Mouse (Mus musculus) hindbrain, embryonic 13.5 days (tissue): ENCODE results near the gene Hipk2. TPM values are rescaled to one million over a fixed set of nuclear protein-coding genes. Genes with fewer than 3 reads are reported as not detected.
A peak's percentile ranks its signal among the peaks of the same experiment; 100 is the strongest.

Experiments
- ATAC-seq: fragments of 200-750 bp; cut with Nextera tagmentation; 2 replicates; pipeline ENCODE4 v1.8.0; 2017; ENCODE audit warnings: moderate TSS enrichment; ENCODE audit not compliant: low FRiP score
- H3K27ac ChIP-seq: fragments of 300-500 bp; sonication (generic); 2 replicates; pipeline ENCODE4 v1.5.1; 2015; ENCODE audit warnings: inconsistent platforms, mild to moderate bottlenecking, moderate library complexity
- H3K27me3 ChIP-seq: fragments of 300-500 bp; sonication (generic); 2 replicates; pipeline ENCODE4 v1.6.1; 2015; ENCODE audit warnings: mild to moderate bottlenecking, inconsistent platforms
- H3K36me3 ChIP-seq: fragments of 300-500 bp; sonication (generic); 2 replicates; pipeline ENCODE4 v1.6.1; 2015; ENCODE audit warnings: mild to moderate bottlenecking, inconsistent platforms
- H3K4me1 ChIP-seq: fragments of 300-500 bp; sonication (generic); replicated peaks from 2 replicates; pipeline ENCODE4 v1.6.1; 2015; ENCODE audit warnings: inconsistent platforms
- H3K4me2 ChIP-seq: fragments of 300-500 bp; sonication (generic); 2 replicates; pipeline ENCODE4 v1.6.1; 2015; ENCODE audit warnings: inconsistent platforms, mild to moderate bottlenecking, moderate library complexity
- H3K4me3 ChIP-seq: fragments of 300-500 bp; sonication (generic); 2 replicates; pipeline ENCODE4 v1.5.1; 2015; ENCODE audit warnings: mild to moderate bottlenecking, inconsistent platforms
- H3K9ac ChIP-seq: fragments of 300-500 bp; sonication (generic); 2 replicates; pipeline ENCODE4 v1.6.1; 2015; ENCODE audit warnings: mild to moderate bottlenecking, inconsistent platforms
- H3K9me3 ChIP-seq: fragments of 300-500 bp; sonication (generic); 2 replicates; pipeline ENCODE4 v1.6.1; 2016; ENCODE audit warnings: inconsistent platforms
- WGBS: fragments of 180-500 bp; shearing (Covaris S2); methylation state at CpG from one replicate; pipeline ENCODE4 v1.1.7; 2015; 5-methylcytosine and 5-hydroxymethylcytosine counted together
- polyA plus RNA-seq: library from polyadenylated mRNA; unstranded; fragments of >200 nt; fragmentation: Nextera tagmentation; extraction: Ambion mirVana; gene quantifications from 2 replicates; pipeline ENCODE4 v1.2.1, GENCODE M21; 2015

Gene Hipk2
- polyA plus RNA-seq, 1 experiment from 2014 or later, result 39.6 TPM

DNA sequence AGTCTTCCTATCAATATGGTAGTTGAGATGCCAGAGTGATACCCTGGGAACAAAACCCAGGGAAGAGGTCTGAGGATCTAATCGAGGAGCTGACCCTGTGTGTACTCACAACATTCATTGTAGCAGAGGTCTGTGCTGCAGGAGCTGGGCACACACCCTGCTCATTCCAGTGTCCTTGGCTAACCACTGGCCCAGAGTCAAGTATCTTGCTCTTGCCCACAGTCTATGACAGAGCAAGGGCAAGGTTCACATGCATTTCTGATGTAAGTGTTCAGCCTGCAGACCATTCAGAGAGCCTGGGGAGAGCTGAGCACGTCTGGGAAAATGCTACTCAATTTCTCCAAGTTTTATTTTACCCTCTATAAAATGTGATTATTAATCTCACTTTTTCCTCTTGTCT lies 122.2 kb downstream of the Hipk2 start:
- Histone ChIP-seq H3K36me3 (no peaks in the 10 kb centered on the region), H3K4me3 (no peak overlapping the region), H3K27me3 (no peaks in the 10 kb centered on the region), H3K9ac (no peak overlapping the region), H3K27ac (peak overlapping the region; percentile 55), H3K9me3 (no peaks in the 10 kb centered on the region), H3K4me1 (peaks cover 32% of the 10 kb centered on the region), H3K4me2 (no peak overlapping the region)
- ATAC-seq, result no peak; the same call in 1 of the 2 replicates
- 77% methylated on average over 2 of the region's 2 CpGs for WGBS

DNA sequence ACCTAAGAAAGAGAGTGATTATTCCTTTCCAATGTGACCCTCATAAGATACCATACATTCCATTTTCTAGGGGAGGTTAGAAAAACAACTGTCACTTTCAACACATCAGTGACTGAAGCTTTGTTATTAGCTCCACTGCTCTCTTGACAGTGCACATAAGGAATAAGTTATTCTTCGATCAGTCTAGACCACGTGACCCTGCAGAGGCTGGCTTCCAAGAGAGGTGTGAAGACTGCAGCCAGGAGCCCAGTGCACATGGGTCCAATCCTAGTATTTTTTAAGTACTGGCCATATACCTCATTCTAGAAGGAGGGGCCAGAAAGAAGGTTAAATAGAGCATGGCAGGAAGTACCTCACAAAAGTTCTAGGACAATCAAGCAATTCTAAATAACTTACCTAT lies 122.9 kb downstream of the Hipk2 start:
- no peak overlapping the region for H3K27ac ChIP-seq
- peaks cover 25% of the 10 kb centered on the region; the same call in 1 of the 2 replicates for H3K4me1 ChIP-seq
- H3K9ac ChIP-seq, result no peak overlapping the region
- no peaks in the 10 kb centered on the region for H3K27me3 ChIP-seq
- no peak for ATAC-seq
- WGBS, result 82% methylated on average over 2 of the region's 2 CpGs
- no peak overlapping the region for H3K4me2 ChIP-seq
- no peaks in the 10 kb centered on the region for H3K9me3 ChIP-seq
- H3K36me3 ChIP-seq, result no peaks in the 10 kb centered on the region
- no peak overlapping the region for H3K4me3 ChIP-seq

DNA sequence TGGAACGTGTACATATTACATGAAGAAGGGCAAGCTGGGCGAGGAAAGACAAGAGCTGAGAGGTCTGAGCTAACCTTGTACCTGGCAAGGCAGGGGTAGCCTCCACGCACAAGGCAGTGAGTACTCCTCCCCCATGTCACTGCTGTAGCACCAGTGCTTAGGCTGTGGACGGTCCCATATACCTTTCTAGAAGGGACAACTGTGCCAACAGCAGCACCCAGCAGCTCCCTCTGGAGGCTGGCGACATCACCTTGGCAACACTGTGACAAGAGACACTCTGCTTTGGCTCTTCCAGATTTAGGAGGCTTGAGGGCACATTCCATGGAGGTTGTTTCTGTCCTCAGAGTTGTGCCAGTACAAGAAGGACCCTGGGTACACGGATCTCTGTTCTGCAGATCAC lies 123.5 kb downstream of the Hipk2 start:
- 85% methylated on average over 6 of the region's 6 CpGs for WGBS
- no peak for ATAC-seq
- H3K27ac ChIP-seq, result no peak overlapping the region

DNA sequence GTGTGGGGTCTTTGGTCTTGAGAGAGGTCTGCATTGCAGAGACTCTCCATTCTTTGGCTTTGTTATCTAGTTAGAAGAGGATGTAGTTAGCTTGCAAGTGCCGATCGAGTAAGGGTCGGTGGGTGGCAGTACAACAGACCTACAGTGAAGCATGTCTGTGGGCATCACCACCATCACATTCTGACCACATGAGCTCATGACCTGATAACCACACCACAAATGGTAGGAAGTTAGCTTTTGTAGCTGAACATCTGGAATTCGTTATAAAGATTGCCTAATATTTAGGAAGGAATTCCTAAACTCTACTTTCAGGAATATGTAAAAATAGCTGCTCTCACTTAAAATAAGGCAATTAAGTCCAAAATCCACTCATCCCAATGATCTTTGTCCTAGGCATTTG lies 127.9 kb downstream of the Hipk2 start:
- Histone ChIP-seq H3K9ac (no peak overlapping the region), H3K27ac (no peak overlapping the region), H3K36me3 (peaks cover 31% of the 10 kb centered on the region), H3K9me3 (no peaks in the 10 kb centered on the region), H3K27me3 (no peaks in the 10 kb centered on the region), H3K4me1 (0 out of 2 replicates have a peak, but pooled peaks cover 7% of the 10 kb centered on the region), H3K4me2 (no peak overlapping the region), H3K4me3 (no peak overlapping the region)
- WGBS, result 91% methylated on average over 4 of the region's 4 CpGs
- no peak for ATAC-seq

More for the DNA sequence above, 123.5 kb downstream of the Hipk2 start:
- Histone ChIP-seq H3K4me3 (no peak overlapping the region), H3K27me3 (no peaks in the 10 kb centered on the region), H3K9me3 (no peaks in the 10 kb centered on the region), H3K9ac (no peak overlapping the region), H3K4me1 (peaks cover 21% of the 10 kb centered on the region; the same call in 1 of the 2 replicates), H3K36me3 (no peaks in the 10 kb centered on the region), H3K4me2 (no peak overlapping the region)

DNA sequence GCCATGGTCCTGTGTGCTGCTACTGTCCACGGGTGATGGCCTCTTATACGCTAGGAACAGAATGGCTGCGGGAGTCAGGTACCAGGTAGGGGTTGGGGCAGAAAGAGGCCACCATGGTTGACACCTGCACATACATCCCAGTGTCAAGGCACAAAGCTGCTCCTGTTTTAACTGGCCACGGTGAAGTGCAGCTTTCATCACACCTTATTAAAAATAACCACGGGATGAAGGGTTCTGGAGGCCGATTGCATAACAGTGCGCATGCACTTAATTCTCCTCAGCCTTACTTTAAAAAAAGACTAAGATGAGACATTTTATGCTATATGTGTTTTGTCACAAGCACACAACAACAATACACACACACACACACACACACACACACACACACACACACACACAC lies 132.6 kb downstream of the Hipk2 start:
- no peaks in the 10 kb centered on the region for H3K9me3 ChIP-seq
- no peak overlapping the region for H3K27ac ChIP-seq
- no peak overlapping the region for H3K9ac ChIP-seq
- H3K4me3 ChIP-seq, result no peak overlapping the region
- no peaks in the 10 kb centered on the region for H3K4me1 ChIP-seq
- 96% methylated on average over 7 of the region's 7 CpGs for WGBS
- H3K4me2 ChIP-seq, result no peak overlapping the region
- peaks cover 73% of the 10 kb centered on the region for H3K36me3 ChIP-seq
- no peak for ATAC-seq
- H3K27me3 ChIP-seq, result no peaks in the 10 kb centered on the region

DNA sequence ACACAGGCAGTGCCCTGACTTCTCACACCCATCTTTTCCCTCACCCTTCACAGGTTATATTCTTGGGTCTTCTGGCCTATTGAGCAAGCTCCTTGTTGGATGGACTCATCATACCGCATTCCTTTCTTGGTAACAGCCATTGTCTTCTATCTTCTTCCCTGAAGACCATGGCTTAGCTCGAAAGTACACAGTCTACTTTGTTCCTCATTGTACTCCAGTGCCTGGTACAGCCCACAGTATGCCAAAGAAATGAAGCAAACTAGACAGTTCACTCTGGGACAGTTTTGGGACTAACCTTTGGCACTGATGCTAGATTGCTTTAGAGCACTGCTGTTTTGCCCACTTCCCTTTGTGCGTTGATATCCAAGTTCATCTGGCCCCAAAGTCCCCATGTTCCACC lies 133.5 kb downstream of the Hipk2 start:
- Histone ChIP-seq H3K27ac (no peak overlapping the region), H3K36me3 (peaks cover 75% of the 10 kb centered on the region), H3K9me3 (no peaks in the 10 kb centered on the region), H3K9ac (no peak overlapping the region), H3K4me3 (no peak overlapping the region), H3K27me3 (no peaks in the 10 kb centered on the region), H3K4me1 (no peaks in the 10 kb centered on the region), H3K4me2 (no peak overlapping the region)
- WGBS, result 97% methylated on average over 3 of the region's 3 CpGs
- ATAC-seq, result no peak

DNA sequence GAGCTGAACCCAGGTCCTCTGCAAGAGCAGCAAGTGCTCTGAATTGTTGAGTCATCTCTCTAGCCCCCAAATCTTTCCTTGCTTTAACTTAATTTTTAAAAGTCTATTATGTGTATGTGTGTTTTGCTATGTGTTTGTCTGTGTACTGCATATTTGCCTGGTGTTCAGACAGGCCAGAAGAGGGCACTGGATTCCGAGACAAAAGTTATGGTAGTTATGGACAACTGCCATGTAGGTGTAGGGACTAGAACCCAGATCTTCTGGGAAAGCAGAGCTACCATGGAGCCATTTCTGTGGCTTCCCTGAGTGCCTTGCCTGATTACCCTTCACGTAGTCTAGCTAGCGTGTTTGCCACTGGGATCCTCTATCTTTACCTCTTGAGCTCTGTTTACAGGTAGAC lies 134.9 kb downstream of the Hipk2 start:
- no peak overlapping the region for H3K4me2 ChIP-seq
- ATAC-seq, result no peak
- no peak overlapping the region for H3K4me3 ChIP-seq
- no peaks in the 10 kb centered on the region for H3K4me1 ChIP-seq
- H3K9me3 ChIP-seq, result no peaks in the 10 kb centered on the region
- peaks cover 80% of the 10 kb centered on the region for H3K36me3 ChIP-seq
- H3K9ac ChIP-seq, result no peak overlapping the region
- no peaks in the 10 kb centered on the region for H3K27me3 ChIP-seq
- 95% methylated on average over 3 of the region's 3 CpGs for WGBS
- H3K27ac ChIP-seq, result no peak overlapping the region

DNA sequence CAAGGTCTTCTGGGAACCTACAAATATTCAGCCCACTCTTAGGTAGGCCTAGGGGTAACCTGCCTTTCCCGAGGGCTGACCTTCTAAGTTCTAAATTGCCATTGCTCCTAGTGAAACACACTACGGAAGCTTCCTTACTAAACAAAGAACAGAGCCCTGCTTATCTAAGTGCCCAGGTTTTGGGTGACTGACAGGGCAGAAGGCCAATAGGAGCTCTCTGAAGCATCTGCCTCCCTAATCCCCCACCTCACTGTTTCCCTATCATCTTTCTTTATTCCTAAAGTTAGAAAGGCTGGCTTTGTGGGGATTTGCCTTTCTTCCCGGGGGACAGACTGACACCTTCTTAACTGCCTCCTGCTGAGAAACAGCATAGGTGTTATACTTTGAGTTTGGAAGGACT lies 136.7 kb downstream of the Hipk2 start:
- Histone ChIP-seq H3K4me1 (no peaks in the 10 kb centered on the region), H3K4me3 (no peak overlapping the region), H3K4me2 (no peak overlapping the region)

DNA sequence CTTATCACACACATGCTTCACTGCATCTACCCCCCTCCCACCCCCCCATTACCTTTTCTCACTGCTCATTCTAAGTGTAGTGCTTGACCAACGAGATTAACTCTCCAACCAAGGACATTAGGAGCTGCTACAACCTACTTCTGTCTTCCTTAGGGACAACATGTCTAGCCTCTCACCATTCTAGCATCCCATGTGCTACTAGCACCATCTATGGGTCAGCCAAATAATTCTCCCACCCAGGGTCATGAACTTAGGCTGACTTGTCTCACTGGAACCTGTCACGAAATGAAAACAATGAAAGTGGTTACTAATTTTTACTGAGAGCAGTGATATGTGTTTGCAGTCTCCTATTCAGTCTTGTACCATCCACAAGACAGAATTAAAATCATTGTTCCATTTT lies 138.2 kb downstream of the Hipk2 start:
- Histone ChIP-seq H3K4me3 (no peak overlapping the region), H3K4me2 (no peak overlapping the region), H3K36me3 (peaks cover 77% of the 10 kb centered on the region), H3K9me3 (no peaks in the 10 kb centered on the region), H3K27me3 (no peaks in the 10 kb centered on the region), H3K9ac (no peak overlapping the region), H3K4me1 (0 out of 2 replicates have a peak, but pooled peaks cover 1% of the 10 kb centered on the region), H3K27ac (no peak overlapping the region)
- no peak for ATAC-seq
- WGBS, result 68% methylated on average over 2 of the region's 2 CpGs

More for the DNA sequence above, 136.7 kb downstream of the Hipk2 start:
- no peaks in the 10 kb centered on the region for H3K9me3 ChIP-seq
- no peak overlapping the region for H3K27ac ChIP-seq
- peaks cover 78% of the 10 kb centered on the region for H3K36me3 ChIP-seq
- ATAC-seq, result no peak
- H3K27me3 ChIP-seq, result no peaks in the 10 kb centered on the region
- no peak overlapping the region for H3K9ac ChIP-seq
- 84% methylated on average over 3 of the region's 3 CpGs for WGBS

DNA sequence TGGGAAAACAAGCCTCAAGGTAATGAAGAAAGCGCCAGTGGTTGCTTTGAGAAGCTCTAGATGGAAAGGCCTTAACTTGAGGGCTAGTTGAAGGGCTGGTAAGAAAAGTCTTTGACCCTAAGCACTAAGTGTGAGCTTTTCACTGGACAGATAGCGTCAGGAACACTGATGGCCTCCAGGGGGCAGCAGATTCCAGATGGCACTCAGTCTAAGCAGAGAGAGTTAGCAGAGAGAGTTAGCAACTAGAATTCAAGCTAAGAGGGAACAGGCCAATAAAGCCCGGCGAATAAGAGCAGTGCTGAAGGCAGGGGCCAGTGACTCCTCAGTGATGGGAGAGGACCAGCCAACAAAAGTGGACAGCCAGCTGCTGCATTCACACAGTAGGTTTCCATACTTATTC lies 139.7 kb downstream of the Hipk2 start:
- H3K36me3 ChIP-seq, result peaks cover 65% of the 10 kb centered on the region
- 26% methylated on average over 4 of the region's 4 CpGs for WGBS
- ATAC-seq, result peak; percentile 82
- H3K27me3 ChIP-seq, result no peaks in the 10 kb centered on the region
- H3K4me2 ChIP-seq, result no peak overlapping the region
- no peak overlapping the region for H3K9ac ChIP-seq
- H3K9me3 ChIP-seq, result no peaks in the 10 kb centered on the region
- 0 out of 2 replicates have a peak, but pooled peaks cover 6% of the 10 kb centered on the region for H3K4me1 ChIP-seq
- no peak overlapping the region for H3K4me3 ChIP-seq
- H3K27ac ChIP-seq, result no peak overlapping the region

DNA sequence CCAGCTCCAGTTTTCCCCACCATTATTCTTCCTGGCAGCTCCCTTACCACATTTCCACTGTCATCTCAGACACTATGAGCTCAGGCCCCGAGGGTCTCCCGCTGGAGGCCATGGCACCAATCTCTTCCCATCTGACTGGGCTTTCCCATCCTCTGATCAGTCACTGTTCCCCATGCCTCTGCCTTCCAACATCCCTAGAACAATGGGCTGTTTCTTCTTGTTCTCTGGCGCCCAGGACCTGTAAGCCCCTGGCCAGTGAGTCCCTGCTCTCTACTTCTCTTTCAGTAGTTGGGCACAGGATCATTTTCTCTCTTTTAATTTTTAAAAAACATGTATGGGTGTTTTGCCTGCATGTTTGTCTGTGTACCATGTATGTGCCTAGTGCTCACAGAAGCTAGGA lies 143.3 kb downstream of the Hipk2 start:
- H3K36me3 ChIP-seq, result peaks cover 65% of the 10 kb centered on the region
- ATAC-seq, result no peak

DNA sequence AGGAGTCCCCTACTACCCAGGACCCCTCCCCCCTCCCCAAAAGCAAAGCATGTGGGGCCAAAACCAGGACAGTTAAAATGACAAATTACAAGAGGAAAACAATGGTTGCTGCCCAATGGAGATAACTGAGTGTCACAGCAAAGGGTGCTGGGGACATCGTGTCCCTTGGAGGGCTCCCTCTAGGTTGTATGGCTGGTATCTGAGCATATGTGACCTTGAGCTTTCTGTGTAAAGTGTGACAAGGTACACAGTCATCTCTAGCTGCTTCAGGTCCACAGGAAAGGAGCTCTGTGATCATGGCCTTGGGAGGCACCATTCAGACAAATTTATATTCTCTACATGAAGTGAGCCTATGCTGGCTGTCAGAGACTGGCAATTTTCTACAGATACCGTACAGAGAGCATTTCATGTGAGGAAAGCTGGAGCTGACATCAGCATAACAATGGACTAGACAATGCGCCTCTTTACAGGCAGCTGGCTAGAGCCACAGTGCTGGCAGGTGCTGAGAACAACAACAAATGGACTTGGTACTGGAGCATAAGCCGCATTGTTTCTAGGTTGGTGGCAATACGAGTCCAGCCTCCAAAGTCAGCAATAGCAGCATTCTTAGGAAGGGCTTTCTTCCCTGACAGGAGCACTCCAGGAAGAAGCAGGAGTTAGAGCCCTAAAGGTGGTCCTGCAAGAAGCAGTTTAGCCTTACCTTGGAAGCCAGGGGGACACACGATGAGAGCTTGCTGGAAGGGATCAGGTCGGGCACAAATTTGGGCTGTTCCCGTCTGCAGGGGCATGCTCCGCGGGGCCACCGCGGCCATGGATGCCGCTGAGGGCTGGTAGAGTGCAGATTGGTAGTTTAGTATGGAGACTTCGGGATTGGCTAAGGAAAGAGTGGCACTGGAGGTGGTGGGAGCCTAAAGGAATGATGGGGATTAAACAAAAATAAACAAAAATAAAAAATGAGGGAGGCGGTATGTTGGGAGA lies 145.5 kb downstream of the Hipk2 start:
- H3K9me3 ChIP-seq, result no peaks in the 10 kb centered on the region
- no peak overlapping the region for H3K9ac ChIP-seq
- 63% methylated on average over 15 of the region's 15 CpGs for WGBS
- ATAC-seq, result peak; percentile 63
- H3K27ac ChIP-seq, result peak overlapping the region; percentile 79
- H3K4me2 ChIP-seq, result no peak overlapping the region
- H3K4me1 ChIP-seq, result peaks cover 19% of the 10 kb centered on the region
- peaks cover 53% of the 10 kb centered on the region for H3K36me3 ChIP-seq
- H3K27me3 ChIP-seq, result no peaks in the 10 kb centered on the region
- no peak overlapping the region for H3K4me3 ChIP-seq

More for the DNA sequence above, 143.3 kb downstream of the Hipk2 start:
- WGBS, result 77% methylated on average over 3 of the region's 3 CpGs
- no peaks in the 10 kb centered on the region for H3K9me3 ChIP-seq
- no peaks in the 10 kb centered on the region for H3K27me3 ChIP-seq
- no peak overlapping the region for H3K4me2 ChIP-seq
- H3K9ac ChIP-seq, result no peak overlapping the region
- H3K27ac ChIP-seq, result no peak overlapping the region
- H3K4me1 ChIP-seq, result peaks cover 19% of the 10 kb centered on the region
- H3K4me3 ChIP-seq, result no peak overlapping the region

DNA sequence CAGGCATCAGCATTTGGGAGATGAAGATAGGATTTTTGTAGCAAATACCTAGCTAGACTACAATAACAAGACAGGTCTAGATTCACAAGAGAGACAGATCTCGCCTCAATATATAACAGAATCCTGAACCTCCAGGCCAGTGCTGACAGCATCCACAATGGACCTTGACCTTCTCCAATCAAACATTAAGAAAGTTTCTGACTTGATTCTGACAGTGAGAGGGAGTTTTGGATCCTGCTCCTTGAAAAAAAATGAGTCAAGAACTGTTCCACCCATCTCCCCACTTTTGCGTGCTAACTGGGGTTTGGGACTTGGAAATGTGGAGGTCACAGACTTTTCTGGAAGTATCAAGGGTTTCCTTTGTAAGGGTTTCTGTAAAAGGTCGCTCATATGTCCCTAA lies 150.4 kb downstream of the Hipk2 start:
- no peak overlapping the region for H3K4me2 ChIP-seq
- no peak for ATAC-seq
- no peaks in the 10 kb centered on the region for H3K9me3 ChIP-seq
- no peak overlapping the region for H3K27ac ChIP-seq
- 97% methylated on average over 3 of the region's 3 CpGs for WGBS
- H3K27me3 ChIP-seq, result no peaks in the 10 kb centered on the region
- peaks cover 44% of the 10 kb centered on the region for H3K36me3 ChIP-seq
- H3K9ac ChIP-seq, result no peak overlapping the region
- no peak overlapping the region for H3K4me3 ChIP-seq
- H3K4me1 ChIP-seq, result peaks cover 11% of the 10 kb centered on the region
